7 mouse cellular contexts compared by ENCODE assay signal in genomic region chr8:35919859-35920675, GRCm38 (mm10).
DNase-seq lines count a peak whose midpoint lies in the region; ATAC-seq and TF ChIP-seq lines count a peak whose summit lies in the region.

No protein-coding gene starts in this region.

- WGBS in lung, embryonic 16.5 days: 28% methylated on average over 8 of the region's 8 CpGs
- 41% methylated on average over 8 of the region's 8 CpGs for WGBS in lung, adult 2 months
- WGBS in intestine, embryonic 16.5 days: 29% methylated on average over 8 of the region's 8 CpGs
- WGBS in neural tube, embryonic 11.5 days: 33% methylated on average over 8 of the region's 8 CpGs

- no peak overlapping the region for H3K4me2 ChIP-seq in lung, embryonic 16.5 days (ENCODE audit: low read depth, low read length)
- no peak overlapping the region for H3K4me2 ChIP-seq in intestine, embryonic 16.5 days (ENCODE audit: low read depth, low read length)
- no peak overlapping the region for H3K4me2 ChIP-seq in neural tube, embryonic 11.5 days (ENCODE audit: low read depth)

- DNase-seq in lung, adult 2 months: no peak
- peak; percentile 9 for DNase-seq in embryo, embryonic 11.5 days (ENCODE audit: low read depth, low spot score)
- DNase-seq in neural tube, embryonic 11.5 days (ENCODE audit: low spot score): peak; percentile 44
- no peak for DNase-seq in right cerebral cortex, postnatal 14 days
- DNase-seq in left cerebral cortex, postnatal 14 days (ENCODE audit: low spot score in 2 of 2): no peak

- intact Hi-C loops in left cerebral cortex, postnatal 14 days (cut with DNase I): no loop called here

- no peak for TF ChIP-seq POLR2A in lung, adult 2 months (IDR thresholded peaks at IDR 0.05; ENCODE audit: borderline replicate concordance, extremely low read depth, low read depth, low read length)

- H3K4me1 ChIP-seq in lung, embryonic 16.5 days (replicated peaks; ENCODE audit: control insufficient read depth, insufficient read depth, low read length): peaks cover 24% of the 10 kb centered on the region
- peaks cover 4% of the 10 kb centered on the region; the same call in 1 of the 2 replicates for H3K4me1 ChIP-seq in lung, adult 2 months (ENCODE audit: control insufficient read depth, insufficient read depth, low read length)
- H3K4me1 ChIP-seq in intestine, embryonic 16.5 days (ENCODE audit: control insufficient read depth, insufficient read depth, low read length): peaks cover 13% of the 10 kb centered on the region; the same call in 1 of the 2 replicates
- H3K4me1 ChIP-seq in neural tube, embryonic 11.5 days (ENCODE audit: control insufficient read depth, insufficient read depth, low read length): no peaks in the 10 kb centered on the region

- H3K27me3 ChIP-seq in lung, embryonic 16.5 days (ENCODE audit: control insufficient read depth, insufficient read depth, low read depth, low read length): no peaks in the 10 kb centered on the region
- H3K27me3 ChIP-seq in intestine, embryonic 16.5 days (replicated peaks; ENCODE audit: control insufficient read depth, insufficient read depth, low read length): no peaks in the 10 kb centered on the region
- no peaks in the 10 kb centered on the region for H3K27me3 ChIP-seq in neural tube, embryonic 11.5 days (ENCODE audit: control insufficient read depth, insufficient read depth, low read length)

- no peak overlapping the region for H3K9ac ChIP-seq in lung, embryonic 16.5 days (ENCODE audit: low read length)
- H3K9ac ChIP-seq in intestine, embryonic 16.5 days (ENCODE audit: low read depth, low read length): no peak overlapping the region
- no peak overlapping the region for H3K9ac ChIP-seq in neural tube, embryonic 11.5 days (ENCODE audit: low read length)

- no peaks in the 10 kb centered on the region for H3K36me3 ChIP-seq in lung, embryonic 16.5 days (ENCODE audit: control insufficient read depth, insufficient read depth, low read length)
- H3K36me3 ChIP-seq in intestine, embryonic 16.5 days (ENCODE audit: control insufficient read depth, insufficient read depth, low read length): no peaks in the 10 kb centered on the region
- H3K36me3 ChIP-seq in neural tube, embryonic 11.5 days (ENCODE audit: control insufficient read depth, insufficient read depth, low read length): no peaks in the 10 kb centered on the region

- H3K4me3 ChIP-seq in lung, embryonic 16.5 days (ENCODE audit: low read length): no peak overlapping the region
- no peak overlapping the region for H3K4me3 ChIP-seq in lung, adult 2 months (replicated peaks; ENCODE audit: extremely low read depth, low read depth, low read length)
- H3K4me3 ChIP-seq in intestine, embryonic 16.5 days (ENCODE audit: low read length): no peak overlapping the region
- no peak overlapping the region for H3K4me3 ChIP-seq in neural tube, embryonic 11.5 days (ENCODE audit: low read depth, low read length)

- peak overlapping the region; percentile 51 for H3K27ac ChIP-seq in lung, embryonic 16.5 days (ENCODE audit: low read length)
- peak overlapping the region; percentile 5; the same call in 1 of the 2 replicates for H3K27ac ChIP-seq in intestine, embryonic 16.5 days (ENCODE audit: low read length)
- H3K27ac ChIP-seq in neural tube, embryonic 11.5 days (ENCODE audit: low read depth, low read length): no peak overlapping the region

- no peak for TF ChIP-seq CTCF in lung, adult 2 months (IDR thresholded peaks at IDR 0.05; ENCODE audit: insufficient read depth, low read length)

- ATAC-seq in lung, embryonic 16.5 days (ENCODE audit: low read depth): peak; percentile 62; the same call in 1 of the 2 replicates
- ATAC-seq in intestine, embryonic 16.5 days: peak; percentile 52
- no peak for ATAC-seq in neural tube, embryonic 11.5 days (ENCODE audit: insufficient read depth, low FRiP score, low TSS enrichment)

- no peaks in the 10 kb centered on the region for H3K9me3 ChIP-seq in lung, embryonic 16.5 days (ENCODE audit: control insufficient read depth, low read length)
- no peaks in the 10 kb centered on the region for H3K9me3 ChIP-seq in intestine, embryonic 16.5 days (ENCODE audit: control insufficient read depth, low read length)
- H3K9me3 ChIP-seq in neural tube, embryonic 11.5 days (ENCODE audit: control insufficient read depth, low read length): no peaks in the 10 kb centered on the region

Comparison
In these comparisons a context has a peak if more than half of its experiments do, and no peak if none do; other contexts are left out.
1. DNase-seq: peak in embryo, embryonic 11.5 days (single experiment) and neural tube, embryonic 11.5 days (single experiment); none in lung, adult 2 months (single experiment), right cerebral cortex, postnatal 14 days (single experiment) and left cerebral cortex, postnatal 14 days (0 of 2).